Mouse (Mus musculus) adrenal gland, postnatal 36 days (tissue): ENCODE data around the gene Hnf4a. TPM values are rescaled to one million over a fixed set of nuclear protein-coding genes. Genes with fewer than 3 reads are reported as not detected.
"Not testable (repeated sequence)": the region's sequence is repeated elsewhere in the genome, so short reads cannot be mapped to it uniquely, and the experiment has no call there.

Source experiments
- DNase-seq, 2 experiments: peaks; one replicate each; pipeline ENCODE4 v3.0.0; 2021; ENCODE audit warnings: mixed read lengths in 1 of 2
- total RNA-seq, 2 experiments: library from RNA; stranded (reverse); gene quantifications; 2 replicates each; pipeline ENCODE4 v1.2.3; 2021

The Hnf4a gene
- total RNA-seq, 2 experiments from 2014 or later, result 0.40 TPM; not detected in 1

DNA sequence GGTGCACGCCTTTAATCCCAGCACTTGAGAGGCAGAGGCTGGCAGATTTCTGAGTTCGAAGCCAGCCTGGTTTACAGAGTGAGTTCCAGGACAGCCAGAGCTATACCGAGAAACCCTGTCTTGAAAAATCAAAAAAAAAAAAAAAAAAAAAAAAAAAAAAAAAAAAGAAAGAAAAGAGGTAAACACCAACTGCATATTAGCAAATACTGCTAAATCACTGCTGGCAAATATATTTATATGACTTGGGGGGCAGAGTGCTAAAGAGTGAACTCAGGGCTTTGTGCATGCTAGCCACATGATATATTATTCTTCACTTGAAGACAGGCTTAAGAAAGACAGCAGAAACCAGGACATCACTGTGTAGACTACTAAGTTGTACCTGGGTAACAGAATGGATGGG lies 114.8 kb downstream of the Hnf4a start:
- DNase-seq, result not testable (repeated sequence)

Other genes starting within 250 kb of the Hnf4a start
- gene Jph2, start 108.8 kb upstream of the Hnf4a start, total RNA-seq, result 1 to 10 TPM; 3.4 to 5.3 TPM
- gene Oser1, start 82.1 kb upstream of the Hnf4a start, total RNA-seq, result 10 to 100 TPM; 37.2 to 43.4 TPM
- gene Gdap1l1, start 68.3 kb upstream of the Hnf4a start, total RNA-seq, result 1 to 10 TPM; 2.8 to 3.1 TPM
- gene Fitm2, start 34.2 kb upstream of the Hnf4a start, total RNA-seq, result 10 to 100 TPM; 83.6 to 87.8 TPM
- not detected for gene R3hdml, start 14.5 kb upstream of the Hnf4a start, total RNA-seq
- gene Ttpal, start 95.5 kb downstream of the Hnf4a start, total RNA-seq, result 10 to 100 TPM; 22.7 to 34.8 TPM
- 100 to 1,000 TPM; 565 to 629 TPM for gene Serinc3, start 138.3 kb downstream of the Hnf4a start, total RNA-seq
- gene Pkig, start 151.6 kb downstream of the Hnf4a start, total RNA-seq, result 10 to 100 TPM; 45.0 to 46.0 TPM
- 1 to 10 TPM; 3.6 to 4.9 TPM for gene Ada, start 243.4 kb downstream of the Hnf4a start, total RNA-seq